Mouse (Mus musculus): Measurements from ENCODE around the gene Mcidas. TPM values are rescaled to one million over a fixed set of nuclear protein-coding genes. Genes with fewer than 3 reads are reported as not detected.
A peak's percentile ranks its signal among the peaks of the same experiment; 100 is the strongest.

The Mcidas gene
- total and polyA plus RNA-seq, 2 experiments from 2014 or later = not detected

DNA sequence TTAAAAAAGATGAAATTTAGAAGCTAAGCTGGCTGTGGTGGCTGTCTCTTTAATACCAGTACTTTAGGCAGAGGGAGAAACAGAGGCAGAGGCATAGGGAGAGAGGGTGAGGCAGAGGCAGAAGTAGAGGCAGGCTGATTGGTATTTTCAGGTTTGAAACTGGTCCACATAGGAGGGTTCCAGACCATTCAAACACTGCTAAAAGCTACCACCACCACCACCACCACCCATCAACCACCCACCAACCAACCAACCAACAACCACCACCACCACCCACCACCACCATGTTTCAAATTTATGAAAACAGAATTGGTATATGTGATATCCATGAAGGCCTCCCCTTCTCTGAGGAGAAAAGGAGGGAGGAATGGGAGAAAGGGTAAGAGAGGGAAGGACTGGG, 39.2 kb downstream of the Mcidas start:
- no peak for TF ChIP-seq EP300 (IDR thresholded peaks at IDR 0.05; ENCODE audit: low read depth)
- TF ChIP-seq CTCF (IDR thresholded peaks at IDR 0.05; ENCODE audit: low read depth) = no peak
- Histone ChIP-seq H3K27me3 (ENCODE audit: control insufficient read depth, insufficient read depth, low read length) (peaks cover 59% of the 10 kb centered on the region), H3K9me3 (replicated peaks; ENCODE audit: control insufficient read depth, low read length) (no peaks in the 10 kb centered on the region), H3K4me3 (ENCODE audit: low read depth, low read length) (no peak overlapping the region), H3K9ac (replicated peaks; ENCODE audit: low read depth, low read length) (no peak overlapping the region), H3K36me3 (replicated peaks; ENCODE audit: control insufficient read depth, insufficient read depth, low read length) (no peaks in the 10 kb centered on the region), H3K4me2 (ENCODE audit: low read depth, low read length) (no peak overlapping the region), H3K27ac (ENCODE audit: low read depth) (no peak overlapping the region), H3K4me1 (ENCODE audit: control insufficient read depth, insufficient read depth) (0 out of 2 replicates have a peak, but pooled peaks cover 4% of the 10 kb centered on the region)
- ATAC-seq (ENCODE audit: insufficient read depth, low read depth) = no peak
- DNase-seq (ENCODE audit: low spot score) = no peak

DNA sequence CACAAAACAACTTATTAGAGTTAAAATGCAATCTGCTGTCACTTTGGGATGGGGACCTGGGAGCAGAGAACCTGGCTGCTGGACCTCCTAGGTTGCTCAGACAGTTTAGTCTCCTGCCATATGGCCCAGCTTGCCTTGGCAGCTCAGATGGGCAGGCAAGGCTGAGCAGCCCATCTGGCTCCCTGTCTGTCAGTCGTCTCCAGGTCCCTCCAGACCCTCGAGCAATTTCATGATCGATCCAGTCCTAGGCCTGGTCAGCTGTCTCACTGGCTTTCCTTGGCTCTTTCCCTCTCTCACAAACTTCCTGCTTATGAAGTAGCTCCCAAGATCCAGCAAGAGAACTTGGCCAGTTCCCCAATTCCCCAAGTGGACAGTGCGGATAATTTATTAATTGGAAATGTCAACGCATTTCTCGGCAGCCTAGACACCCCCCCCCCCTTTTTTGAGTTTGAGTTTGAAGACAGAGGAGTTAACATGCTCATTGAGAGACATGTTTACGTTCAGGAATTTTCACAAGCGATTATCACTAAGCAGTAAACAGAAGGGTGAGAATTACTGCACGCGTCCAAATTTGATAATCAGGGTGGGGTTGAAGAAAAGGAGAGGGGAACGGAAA, 40.7 kb downstream of the Mcidas start:
- H3K9me3 ChIP-seq (replicated peaks; ENCODE audit: control insufficient read depth, low read length) = no peaks in the 10 kb centered on the region
- no peak overlapping the region for H3K9ac ChIP-seq (replicated peaks; ENCODE audit: low read depth, low read length)
- peaks cover 50% of the 10 kb centered on the region for H3K27me3 ChIP-seq (ENCODE audit: control insufficient read depth, insufficient read depth, low read length)
- peak overlapping the region; percentile 80 for H3K4me2 ChIP-seq (ENCODE audit: low read depth, low read length)
- H3K4me3 ChIP-seq (ENCODE audit: low read depth, low read length) = peak overlapping the region; percentile 50
- WGBS = 9% methylated on average over 11 of the region's 11 CpGs
- DNase-seq (ENCODE audit: low spot score) (no peak), ATAC-seq (ENCODE audit: insufficient read depth, low read depth) (no peak)
- H3K4me1 ChIP-seq (ENCODE audit: control insufficient read depth, insufficient read depth) = 0 out of 2 replicates have a peak, but pooled peaks cover 4% of the 10 kb centered on the region
- no peak for TF ChIP-seq EP300 (IDR thresholded peaks at IDR 0.05; ENCODE audit: low read depth)
- TF ChIP-seq CTCF (IDR thresholded peaks at IDR 0.05; ENCODE audit: low read depth) = no peak
- no peak overlapping the region for H3K27ac ChIP-seq (ENCODE audit: low read depth)
- H3K36me3 ChIP-seq (replicated peaks; ENCODE audit: control insufficient read depth, insufficient read depth, low read length) = no peaks in the 10 kb centered on the region

DNA sequence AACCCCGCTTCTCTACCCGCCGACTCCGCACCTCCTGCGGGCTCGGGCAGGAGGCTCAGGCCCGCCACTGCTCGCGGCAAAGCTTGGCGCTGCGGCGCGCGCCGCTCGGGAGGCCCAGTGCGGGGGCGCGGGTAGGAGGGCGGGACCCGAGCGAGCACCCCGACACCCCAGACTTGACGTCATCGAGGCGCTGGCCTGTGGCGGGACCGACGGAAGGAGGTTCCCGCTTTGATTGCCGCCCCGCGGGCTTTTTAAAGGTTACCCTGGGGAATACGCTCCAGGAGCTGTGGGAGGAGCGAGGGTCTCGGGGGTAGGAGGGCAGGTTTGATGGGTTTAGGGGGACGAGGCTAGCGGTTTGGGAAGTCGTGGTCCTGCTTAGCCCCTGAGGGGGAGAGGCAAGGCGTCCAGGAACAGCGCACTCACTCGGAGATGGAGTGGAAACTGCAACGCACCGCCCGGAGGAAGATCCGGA, 41.3 kb downstream of the Mcidas start, which contains the start of gene Cdc20b:
Cdc20b (plus strand) TSS at position 162 of the 472 bp plus-strand sequence.
- 0 out of 2 replicates have a peak, but pooled peaks cover 4% of the 10 kb centered on the region for H3K4me1 ChIP-seq (ENCODE audit: control insufficient read depth, insufficient read depth)
- H3K27me3 ChIP-seq (ENCODE audit: control insufficient read depth, insufficient read depth, low read length) = peaks cover 46% of the 10 kb centered on the region
- H3K27ac ChIP-seq (ENCODE audit: low read depth) = no peak within 1 kb of the TSS
- WGBS = under 1% methylated on average over 46 of the region's 46 CpGs
- TF ChIP-seq EP300 (IDR thresholded peaks at IDR 0.05; ENCODE audit: low read depth) (no peak), CTCF (IDR thresholded peaks at IDR 0.05; ENCODE audit: low read depth) (no peak)
- H3K36me3 ChIP-seq (replicated peaks; ENCODE audit: control insufficient read depth, insufficient read depth, low read length) = no peaks in the 10 kb centered on the region
- H3K9me3 ChIP-seq (replicated peaks; ENCODE audit: control insufficient read depth, low read length) = no peaks in the 10 kb centered on the region
- DNase-seq (ENCODE audit: low spot score) (no peak), ATAC-seq (ENCODE audit: insufficient read depth, low read depth) (no peak; the same call in 1 of the 2 replicates)
- H3K9ac ChIP-seq (replicated peaks; ENCODE audit: low read depth, low read length) = no peak within 1 kb of the TSS
- peak within 1 kb of the TSS; percentile 50 for H3K4me3 ChIP-seq (ENCODE audit: low read depth, low read length)
- H3K4me2 ChIP-seq (ENCODE audit: low read depth, low read length) = peak within 1 kb of the TSS; percentile 80

DNA sequence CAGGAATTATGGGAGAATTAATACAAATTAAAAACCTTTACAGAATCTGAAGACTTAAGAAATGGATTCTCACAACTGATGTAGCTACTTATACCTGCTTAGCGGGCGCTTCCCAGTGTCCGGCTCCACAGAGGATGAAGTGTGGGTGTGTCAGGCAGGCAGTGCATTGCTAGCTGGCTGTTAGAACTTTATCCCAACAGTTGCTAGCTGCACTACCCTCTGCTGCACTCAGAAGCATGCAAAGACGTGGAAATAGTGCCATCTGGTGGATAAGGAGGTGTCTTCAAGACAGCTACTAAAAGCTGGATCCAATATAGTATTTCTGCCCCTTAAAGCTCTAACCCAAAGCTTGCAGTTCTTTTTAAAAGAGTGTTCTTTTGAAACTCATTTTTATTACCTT, 42.2 kb downstream of the Mcidas start:
- TF ChIP-seq EP300 (IDR thresholded peaks at IDR 0.05; ENCODE audit: low read depth) (no peak), CTCF (IDR thresholded peaks at IDR 0.05; ENCODE audit: low read depth) (peak; percentile 92)
- ATAC-seq (ENCODE audit: insufficient read depth, low read depth) = peak; percentile 86
- H3K27me3 ChIP-seq (ENCODE audit: control insufficient read depth, insufficient read depth, low read length) = peaks cover 42% of the 10 kb centered on the region

DNA sequence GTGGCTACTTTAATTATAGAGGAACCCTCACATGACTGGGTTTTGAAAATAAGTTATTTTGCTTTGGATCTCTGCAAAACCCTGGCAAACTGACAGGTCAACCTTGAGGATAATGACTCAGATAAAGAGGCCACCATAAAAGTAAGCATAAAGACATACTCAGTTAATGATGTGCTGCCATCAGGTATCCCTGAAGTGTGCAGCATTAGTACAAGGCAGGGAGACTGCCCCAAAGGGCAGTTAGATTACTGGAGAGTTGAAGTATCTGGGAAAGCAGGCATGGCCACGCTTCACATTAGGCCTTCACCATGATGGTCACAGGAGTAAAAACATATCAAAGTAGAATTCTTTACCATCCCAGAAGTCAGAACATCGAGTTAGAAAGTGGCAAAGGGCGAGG, 51.2 kb downstream of the Mcidas start:
- peak overlapping the region; percentile 65 for H3K4me2 ChIP-seq (ENCODE audit: low read depth, low read length)
- no peaks in the 10 kb centered on the region for H3K27me3 ChIP-seq (ENCODE audit: control insufficient read depth, insufficient read depth, low read length)
- ATAC-seq (ENCODE audit: insufficient read depth, low read depth) = no peak
- H3K9me3 ChIP-seq (replicated peaks; ENCODE audit: control insufficient read depth, low read length) = no peaks in the 10 kb centered on the region
- no peak for DNase-seq (ENCODE audit: low spot score)
- 0 out of 2 replicates have a peak, but pooled peaks cover 4% of the 10 kb centered on the region for H3K36me3 ChIP-seq (replicated peaks; ENCODE audit: control insufficient read depth, insufficient read depth, low read length)
- WGBS = 44% methylated on average over 3 of the region's 3 CpGs
- peak overlapping the region; percentile 54; the same call in 1 of the 2 replicates for H3K9ac ChIP-seq (replicated peaks; ENCODE audit: low read depth, low read length)
- no peak overlapping the region for H3K27ac ChIP-seq (ENCODE audit: low read depth)
- peak overlapping the region; percentile 61 for H3K4me3 ChIP-seq (ENCODE audit: low read depth, low read length)
- TF ChIP-seq CTCF (IDR thresholded peaks at IDR 0.05; ENCODE audit: low read depth) (no peak), EP300 (IDR thresholded peaks at IDR 0.05; ENCODE audit: low read depth) (no peak)
- 0 out of 2 replicates have a peak, but pooled peaks cover 7% of the 10 kb centered on the region for H3K4me1 ChIP-seq (ENCODE audit: control insufficient read depth, insufficient read depth)

More for the DNA sequence above, 42.2 kb downstream of the Mcidas start:
- Histone ChIP-seq H3K4me3 (ENCODE audit: low read depth, low read length) (peak overlapping the region; percentile 50), H3K27ac (ENCODE audit: low read depth) (no peak overlapping the region), H3K4me1 (ENCODE audit: control insufficient read depth, insufficient read depth) (0 out of 2 replicates have a peak, but pooled peaks cover 4% of the 10 kb centered on the region), H3K9ac (replicated peaks; ENCODE audit: low read depth, low read length) (no peak overlapping the region), H3K4me2 (ENCODE audit: low read depth, low read length) (peak overlapping the region; percentile 80), H3K9me3 (replicated peaks; ENCODE audit: control insufficient read depth, low read length) (no peaks in the 10 kb centered on the region), H3K36me3 (replicated peaks; ENCODE audit: control insufficient read depth, insufficient read depth, low read length) (no peaks in the 10 kb centered on the region)
- WGBS = 0% methylated on average over 4 of the region's 4 CpGs
- DNase-seq (ENCODE audit: low spot score) = peak; percentile 93

Data from heart, postnatal 0 days (tissue).